Mouse (Mus musculus) liver, adult (tissue): ENCODE measurements around the gene Mgrn1.
A peak's percentile ranks its signal among the peaks of the same experiment; 100 is the strongest.

Experiments used
- GATA4 ChIP-seq: IDR thresholded peaks from 2 replicates; pipeline ENCODE4 v1.6.1; 2014; ENCODE audit warnings: mild to moderate bottlenecking, low read length; ENCODE audit not compliant: insufficient replicate concordance

Mgrn1 gene

DNA sequence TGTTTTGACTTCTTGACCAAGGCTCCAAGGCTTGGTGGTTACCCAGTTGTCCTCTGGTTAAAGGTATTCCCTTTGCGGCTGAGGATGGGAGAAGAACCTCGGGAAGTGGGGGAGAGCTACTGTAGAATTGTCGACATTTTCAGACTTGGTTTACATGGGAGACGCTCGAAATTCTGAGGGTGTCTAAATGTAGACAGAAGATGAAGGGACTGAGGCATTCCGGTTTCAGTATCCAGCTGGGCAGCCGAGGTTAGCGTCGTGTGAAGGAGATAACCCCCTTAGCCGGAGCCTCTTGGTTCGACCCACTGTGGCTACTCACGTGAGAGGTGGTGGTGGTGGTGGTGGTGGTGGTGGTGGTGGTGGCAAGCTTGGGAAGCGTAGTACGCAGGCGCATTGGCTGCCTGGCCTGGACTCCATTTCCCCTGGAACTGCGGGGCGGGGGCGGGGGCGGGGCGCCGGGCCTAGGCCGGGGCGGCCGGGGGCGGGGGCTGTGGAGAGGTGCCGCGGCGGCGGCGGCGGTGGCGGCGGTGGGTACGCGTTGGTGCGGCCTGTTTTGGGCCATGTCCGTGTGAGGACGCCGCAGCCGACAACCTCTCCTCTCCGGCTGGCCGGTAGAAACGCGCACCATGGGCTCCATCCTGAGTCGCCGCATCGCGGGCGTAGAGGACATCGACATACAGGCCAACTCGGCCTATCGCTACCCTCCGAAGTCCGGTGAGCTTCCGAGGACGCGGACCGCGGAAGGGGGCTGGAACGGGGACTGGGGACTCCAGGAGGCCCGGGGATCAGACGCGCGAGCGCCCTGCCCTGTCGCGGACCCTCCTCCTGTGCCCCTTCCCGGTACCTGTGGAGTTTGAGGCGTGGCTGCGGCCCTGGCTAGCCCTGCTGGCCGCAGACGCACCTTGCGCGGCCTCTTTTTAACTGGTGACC, at the start of gene Mgrn1:
Mgrn1 (plus strand) TSS at position 490 of the 930 bp plus-strand sequence.
- TF ChIP-seq GATA4: no peak

DNA sequence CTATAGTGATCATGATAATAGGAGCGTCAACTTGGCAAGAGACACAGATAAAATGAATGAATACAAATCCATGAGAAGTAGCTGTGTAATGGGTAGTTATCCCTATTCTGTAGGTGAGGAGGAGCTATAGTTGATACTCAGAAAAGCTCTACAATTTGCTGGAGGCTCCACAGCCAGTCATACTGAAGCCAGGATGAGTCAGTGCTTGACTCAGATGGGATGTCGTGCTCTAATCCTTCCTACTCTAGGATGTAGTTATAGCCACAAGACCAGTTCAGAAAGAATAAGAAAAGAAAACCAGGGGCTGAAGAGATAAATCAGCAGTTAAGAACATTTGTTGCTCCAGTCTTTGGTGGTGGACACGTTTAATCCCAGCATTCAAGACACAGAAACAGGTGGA, 48.4 kb upstream of the Mgrn1 start:
- TF ChIP-seq GATA4: no peak

DNA sequence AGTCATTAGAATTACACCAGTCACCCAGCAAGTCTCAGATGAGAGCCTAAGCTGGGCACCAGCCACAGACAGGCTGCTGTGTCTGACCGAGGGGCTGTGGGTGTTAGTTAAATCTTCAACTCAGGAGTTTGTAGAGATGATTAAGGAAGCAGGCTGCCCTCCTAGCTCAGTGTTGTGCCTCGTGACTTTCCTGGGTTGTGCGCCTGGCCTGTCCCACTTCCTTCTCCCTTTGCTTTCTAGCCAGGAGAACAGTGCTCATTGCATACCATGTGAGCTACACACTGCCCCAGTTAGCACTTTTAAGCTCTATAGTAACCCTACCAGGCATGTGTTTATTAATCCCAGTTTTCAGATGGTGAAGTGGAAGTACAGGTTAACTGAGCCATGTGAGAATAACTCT, 46.5 kb upstream of the Mgrn1 start:
- no peak for TF ChIP-seq GATA4

DNA sequence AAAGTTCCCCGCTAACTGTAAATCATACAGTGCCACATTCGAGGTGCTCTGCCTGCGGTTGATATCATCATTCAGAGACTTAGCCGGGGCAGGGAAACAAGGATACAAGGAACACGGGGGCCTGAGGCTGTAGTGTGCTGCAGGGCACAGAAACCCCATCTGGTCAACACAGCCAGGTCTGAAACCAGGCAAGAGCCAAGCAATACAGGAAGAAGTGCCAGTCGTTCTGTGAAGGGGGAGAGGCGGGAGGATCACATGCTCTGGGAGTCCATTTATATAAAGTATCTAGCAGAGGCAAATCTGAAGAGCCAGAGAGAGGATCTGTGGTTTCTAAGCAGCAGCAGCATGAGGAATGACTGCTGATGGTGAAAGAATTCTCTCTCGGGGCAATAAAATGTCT, 45.8 kb upstream of the Mgrn1 start:
- no peak for TF ChIP-seq GATA4

DNA sequence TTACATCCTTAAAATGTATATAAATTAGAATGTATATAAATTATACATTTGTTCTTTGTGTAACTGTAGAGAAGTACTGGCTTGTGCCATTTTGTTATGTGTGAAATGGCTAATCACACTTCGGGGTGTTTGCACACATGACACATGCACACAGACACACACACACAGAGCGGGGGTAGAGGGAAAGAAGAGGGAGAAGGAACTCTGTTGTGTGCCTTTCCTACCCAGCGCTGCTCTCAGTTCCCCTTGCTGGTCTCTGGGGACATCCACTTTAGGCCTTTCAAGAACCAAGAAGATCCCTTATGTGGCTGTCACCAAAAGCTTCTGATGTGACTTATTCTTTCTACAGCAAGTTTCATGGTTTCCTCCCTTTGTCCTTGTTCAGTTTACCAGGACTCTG, 39.0 kb upstream of the Mgrn1 start:
- TF ChIP-seq GATA4: no peak

DNA sequence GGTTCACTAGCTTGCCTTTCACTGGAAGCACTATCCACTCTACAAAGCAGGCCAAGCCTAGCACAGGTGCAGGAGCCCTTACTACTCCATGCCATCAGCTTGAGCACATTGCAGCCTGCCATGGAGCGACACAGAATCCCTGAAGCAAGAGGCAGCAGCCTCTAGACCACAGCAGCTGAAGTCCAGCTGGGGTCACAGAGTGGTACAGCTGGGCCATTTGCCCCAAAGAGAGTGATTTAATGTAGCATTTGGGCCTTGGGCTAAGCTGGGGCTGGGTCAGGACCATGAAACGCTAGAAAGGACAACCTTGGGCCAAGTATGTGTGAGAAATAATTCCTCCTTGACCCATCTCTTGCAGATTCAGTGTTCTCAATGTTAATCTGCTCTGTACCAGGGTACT, 38.0 kb upstream of the Mgrn1 start:
- no peak for TF ChIP-seq GATA4

DNA sequence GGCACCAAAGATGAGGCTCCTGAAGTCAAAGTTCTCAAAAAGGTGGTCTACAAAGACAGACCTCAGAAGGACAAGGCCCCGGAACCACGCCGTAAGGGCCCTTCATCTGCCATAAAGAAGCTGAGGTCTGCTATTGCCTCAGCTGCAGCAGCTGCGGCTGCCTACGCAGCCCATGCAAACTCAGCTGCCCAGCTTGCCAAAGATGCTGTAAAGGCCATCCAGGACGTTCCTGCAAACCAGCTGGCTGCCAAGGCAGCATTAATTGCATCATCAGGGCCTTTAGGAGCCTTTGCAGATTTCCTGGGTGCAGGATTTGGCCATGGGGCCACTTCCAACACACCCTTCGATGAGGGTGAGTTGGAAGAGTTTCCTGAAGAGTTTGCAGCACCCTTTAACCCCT, 35.7 kb upstream of the Mgrn1 start:
- TF ChIP-seq GATA4: no peak

DNA sequence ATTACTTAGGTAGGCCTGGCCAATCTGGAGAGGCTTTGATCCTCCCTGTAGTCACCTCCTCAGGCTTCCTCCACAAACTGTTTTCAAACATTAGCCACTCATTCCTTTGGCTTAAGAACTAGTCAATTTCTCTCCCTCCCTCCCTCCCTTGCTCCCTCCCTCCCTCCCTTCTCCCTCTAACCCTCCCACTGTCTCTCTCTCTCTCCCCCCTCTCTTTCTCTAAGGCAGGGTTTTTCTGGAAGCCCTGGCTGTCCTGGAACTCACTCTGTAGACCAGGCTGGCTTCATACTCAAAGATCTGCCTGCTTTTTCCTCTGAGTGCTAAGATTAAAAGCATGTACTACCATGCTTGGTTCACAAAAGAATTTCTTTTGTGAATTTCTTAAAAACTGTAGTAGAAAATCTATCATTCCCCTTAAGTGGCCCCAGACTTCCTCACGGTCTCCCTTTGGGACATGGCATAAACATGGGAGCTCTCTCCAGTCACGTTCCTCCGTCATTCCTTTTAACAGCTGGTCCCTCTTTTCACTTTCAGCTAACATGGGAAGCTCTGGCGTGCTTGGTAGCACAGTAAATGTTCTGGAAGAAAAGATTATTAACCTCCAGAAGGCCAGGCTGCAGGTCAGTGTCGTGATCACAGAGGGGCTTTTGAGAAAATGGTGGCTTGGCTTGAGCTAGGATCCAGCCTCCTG, 35.0 kb upstream of the Mgrn1 start:
- no peak for TF ChIP-seq GATA4

DNA sequence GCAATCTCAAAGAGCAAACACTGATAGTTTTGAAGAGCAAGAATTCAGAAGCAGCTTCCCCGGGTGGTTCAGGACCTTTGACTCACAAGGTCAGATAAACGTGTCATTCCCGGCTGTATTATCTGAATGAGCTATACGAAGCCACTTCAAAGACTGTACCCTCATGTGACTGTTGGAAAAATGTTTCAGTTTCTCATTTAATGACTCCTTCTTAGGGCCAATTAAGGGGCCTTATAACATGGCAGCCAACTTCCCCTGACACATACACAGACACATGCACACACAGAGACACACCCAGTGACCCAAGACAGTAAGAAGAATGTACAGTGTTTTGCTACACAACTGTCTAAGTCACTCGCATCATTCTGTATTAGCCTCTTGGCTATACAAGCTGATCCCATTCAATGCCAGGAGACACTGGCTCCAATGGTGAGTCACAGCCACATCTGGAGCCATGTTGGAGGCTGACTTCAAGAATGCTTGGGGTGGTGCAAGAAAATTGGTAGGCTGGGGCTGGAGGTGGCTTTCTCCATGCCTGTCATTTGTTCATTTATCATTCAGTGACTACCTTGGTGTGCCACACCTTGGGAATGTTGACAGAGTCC, 30.9 kb upstream of the Mgrn1 start:
- TF ChIP-seq GATA4: no peak

DNA sequence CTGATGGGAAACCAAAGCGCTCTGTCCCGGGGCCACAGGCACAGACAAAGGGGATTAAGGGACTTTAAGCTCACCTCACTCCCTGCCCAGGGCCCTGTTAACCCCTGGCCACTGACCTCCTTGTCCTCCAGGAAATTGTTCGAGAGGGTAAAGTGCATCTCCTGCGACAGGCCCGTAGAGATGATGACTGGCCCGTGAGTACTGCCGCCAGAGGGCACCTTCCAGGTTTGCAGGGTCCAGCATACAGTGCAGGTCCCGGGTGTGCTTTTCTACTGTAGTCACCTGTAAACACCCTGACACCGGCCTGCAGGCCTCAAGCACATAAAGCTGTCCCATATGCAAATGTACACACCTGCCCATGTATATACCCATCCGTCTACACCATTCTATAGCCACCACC, 24.7 kb upstream of the Mgrn1 start:
- TF ChIP-seq GATA4: no peak

DNA sequence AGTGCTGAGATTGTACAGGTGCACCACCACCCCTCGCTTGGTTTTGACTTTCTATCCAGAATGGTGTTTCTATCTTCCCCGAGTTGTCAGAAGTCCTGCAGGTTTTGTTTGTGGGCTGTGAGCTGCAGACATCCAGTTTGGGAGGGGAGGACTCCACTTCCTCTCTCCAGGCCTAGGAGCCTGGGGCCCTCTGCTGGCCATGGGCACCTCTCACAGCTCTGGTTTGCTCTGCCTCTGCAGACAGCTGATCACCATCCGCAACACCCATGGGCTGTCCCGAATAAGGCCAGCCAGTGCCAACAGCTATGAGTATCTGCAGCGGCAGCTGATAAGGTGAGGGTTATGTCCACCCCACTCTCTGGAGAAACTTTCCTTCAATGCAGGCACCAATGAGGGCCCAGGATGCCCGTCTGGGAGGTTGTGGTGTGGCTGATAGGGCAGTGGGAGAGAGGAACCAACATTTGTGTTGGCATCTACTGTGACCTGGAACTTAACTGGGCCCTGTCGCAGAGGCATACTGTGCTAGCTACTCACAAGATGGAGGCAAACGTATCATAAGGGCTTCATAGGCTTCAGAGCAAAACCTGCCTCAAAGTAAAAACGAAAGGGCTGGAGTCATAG, 23.1 kb upstream of the Mgrn1 start:
- TF ChIP-seq GATA4: peak; percentile 55; the same call in 1 of the 2 replicates

DNA sequence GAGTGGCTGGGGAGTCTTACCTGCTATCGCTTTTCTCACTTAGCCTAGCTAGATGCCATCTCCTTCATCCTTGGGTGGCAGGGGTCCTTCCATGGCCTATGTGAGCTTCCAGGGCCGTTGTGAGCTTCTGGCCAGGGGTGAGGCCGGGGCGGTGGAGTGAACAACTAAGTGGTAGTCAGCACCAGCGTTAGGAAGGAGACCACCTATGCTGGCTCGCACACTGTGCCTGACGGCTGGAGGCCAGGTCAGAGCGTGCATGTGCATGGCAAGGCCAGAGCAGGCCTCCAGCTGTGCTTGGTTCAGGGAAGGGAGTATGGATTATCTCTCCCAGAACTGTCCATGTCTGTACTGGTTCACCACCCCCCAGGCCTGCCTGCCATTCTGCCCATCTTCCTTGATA, 22.3 kb upstream of the Mgrn1 start:
- TF ChIP-seq GATA4: no peak

DNA sequence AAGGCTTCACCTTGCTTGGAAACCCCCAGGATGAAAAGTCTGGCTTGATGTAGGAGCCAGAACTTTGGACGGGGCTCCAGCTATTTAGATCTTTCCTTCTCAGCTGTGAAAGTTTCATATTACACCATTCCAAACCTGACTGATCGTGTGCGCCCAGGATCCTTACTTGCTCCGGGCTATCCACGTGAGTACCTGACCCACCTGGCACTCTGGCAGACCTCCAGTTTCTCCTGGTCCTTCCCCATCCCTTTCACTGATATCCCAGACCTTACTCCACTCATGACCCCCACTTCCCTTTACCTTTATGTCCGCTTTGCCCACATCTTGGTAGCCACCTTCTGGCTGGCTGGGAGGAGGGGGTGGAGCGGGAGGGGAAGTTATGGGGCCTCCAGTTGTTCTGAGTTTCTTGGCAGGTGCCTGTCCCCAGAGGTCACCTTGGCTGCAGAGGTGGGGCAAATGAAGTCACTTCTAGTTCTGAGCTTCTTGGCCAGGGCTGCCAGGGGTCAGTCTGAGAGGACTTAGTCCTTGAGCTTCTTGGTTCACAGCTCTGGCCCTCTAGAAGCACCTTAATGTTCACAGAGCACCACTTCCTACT, 19.9 kb upstream of the Mgrn1 start:
- TF ChIP-seq GATA4: no peak

DNA sequence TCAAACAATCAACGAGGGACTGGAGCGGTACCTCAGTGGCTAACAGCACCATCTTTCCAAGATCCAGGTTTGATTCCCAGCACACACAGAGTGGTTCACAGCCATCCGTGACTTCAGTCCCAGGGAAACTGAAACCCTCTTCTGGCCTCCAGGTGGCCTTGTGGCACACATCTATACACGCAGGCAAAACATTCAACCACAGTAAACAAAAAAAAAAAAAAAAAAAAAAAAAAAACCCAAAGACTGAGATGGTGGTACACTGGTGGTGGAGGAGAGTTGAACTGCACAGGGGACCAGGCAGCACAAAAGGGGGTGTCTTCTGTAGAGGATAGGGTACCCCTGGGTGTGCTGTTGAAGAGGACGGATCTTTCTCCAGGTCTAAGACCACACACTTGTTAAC, 15.6 kb upstream of the Mgrn1 start:
- TF ChIP-seq GATA4: no peak

DNA sequence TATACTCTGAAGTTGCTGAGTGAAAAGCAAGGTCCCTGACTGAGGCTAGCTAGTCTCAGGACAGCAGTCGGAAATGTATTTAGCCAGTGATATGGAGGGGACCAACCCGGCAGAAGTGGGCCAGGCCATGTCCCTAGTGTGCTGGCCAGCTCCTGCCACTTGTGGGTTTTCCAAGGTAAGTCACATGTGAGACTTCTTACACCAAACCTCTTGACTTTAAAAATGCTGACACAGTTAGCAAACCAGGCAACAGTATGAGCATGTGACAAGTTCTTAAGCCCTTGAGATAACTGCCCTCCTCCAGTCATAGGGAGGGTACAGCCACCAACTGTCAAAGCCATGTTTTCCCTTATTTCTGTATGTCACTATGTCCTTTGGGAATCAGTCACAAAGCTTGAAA, 14.1 kb upstream of the Mgrn1 start:
- no peak for TF ChIP-seq GATA4

DNA sequence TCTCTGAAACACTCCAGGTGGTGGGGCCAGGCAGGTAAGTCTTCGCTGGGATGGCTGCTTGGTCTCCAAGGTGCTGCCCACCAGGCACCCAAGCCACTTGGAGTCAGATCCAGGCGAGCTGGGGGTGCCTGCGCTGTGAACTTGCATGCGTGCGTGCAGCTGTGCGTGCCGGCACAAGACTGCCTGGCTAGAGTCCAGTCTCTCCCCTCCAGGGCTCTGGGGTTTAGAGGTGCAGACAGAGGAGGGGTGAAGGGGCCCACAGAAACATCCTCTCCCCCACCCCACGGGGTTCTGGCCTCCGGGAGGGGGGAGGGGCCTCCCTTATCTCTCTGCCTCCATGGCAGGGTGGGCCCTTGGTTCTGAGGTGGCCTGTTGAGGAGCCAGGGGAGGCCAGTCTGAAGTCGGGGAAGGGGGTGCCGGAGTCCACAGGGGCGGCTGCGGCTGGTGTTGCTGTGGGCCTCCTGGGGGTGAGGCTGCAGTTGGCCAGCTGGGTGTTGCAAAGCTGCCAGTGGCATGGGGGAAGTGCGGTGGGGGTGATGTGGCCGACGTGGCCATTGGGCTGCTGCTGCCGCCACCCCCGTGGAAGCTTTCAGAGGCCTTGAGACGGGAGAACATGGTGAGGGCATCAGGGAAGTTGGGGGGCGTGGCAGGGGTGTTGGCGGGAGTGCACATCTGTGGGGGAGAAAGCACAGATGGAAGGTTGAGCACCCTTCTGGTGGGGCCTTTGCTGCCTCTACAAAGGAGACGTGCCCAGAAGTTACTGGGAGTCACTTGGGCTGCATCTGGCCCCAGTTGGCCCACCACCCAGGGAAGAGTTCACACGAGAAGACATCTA, 10.6 kb upstream of the Mgrn1 start:
- TF ChIP-seq GATA4: no peak
